Mouse (Mus musculus): ENCODE data around the gene Plcb1.

DNA sequence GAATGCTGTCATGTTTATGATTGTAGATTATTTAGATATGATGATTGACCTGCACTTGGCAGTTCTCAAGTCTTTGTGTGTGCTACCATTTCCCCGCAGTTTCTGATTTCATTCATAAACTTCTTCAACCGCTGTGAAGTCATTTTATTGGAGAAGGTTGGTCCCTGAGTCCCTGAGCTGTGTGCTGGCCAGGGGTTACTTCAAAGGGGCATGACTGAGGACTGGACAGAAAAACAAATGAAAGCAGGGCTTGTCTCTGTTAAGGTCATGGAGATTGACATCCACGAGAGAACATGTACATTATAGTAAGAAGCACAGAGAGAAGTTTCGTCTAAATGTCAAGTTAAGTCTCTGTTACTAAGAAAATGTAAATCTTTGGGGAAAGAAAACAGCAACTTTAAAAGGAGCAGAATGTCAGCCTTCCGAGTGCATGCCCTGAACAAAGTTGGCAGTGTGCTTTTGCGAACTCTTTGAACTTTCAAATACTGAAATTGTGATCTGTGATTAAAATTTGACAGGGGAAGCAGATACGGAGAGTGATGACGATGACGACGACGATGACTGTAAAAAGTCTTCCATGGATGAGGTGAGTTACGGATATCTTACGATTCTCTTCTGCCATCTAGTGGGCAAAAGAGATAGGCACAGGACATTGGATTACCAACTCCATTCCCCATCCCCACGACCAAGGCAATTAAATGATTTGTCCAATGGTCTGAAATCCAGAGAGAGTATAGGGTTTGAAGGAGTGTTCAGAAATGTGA lies 544.1 kb downstream of the Plcb1 start:
- no peak for TF ChIP-seq CTCF (IDR thresholded peaks at IDR 0.05; ENCODE audit: borderline replicate concordance, insufficient read depth, low read length)
- TF ChIP-seq POLR2A (IDR thresholded peaks at IDR 0.05; ENCODE audit: low read depth, low read length) = no peak
